Mouse (Mus musculus) stomach, embryonic 14.5 days (tissue): Measurements from ENCODE around the gene Mob3a. TPM values are rescaled to one million over a fixed set of nuclear protein-coding genes. Genes with fewer than 3 reads are reported as not detected.
"Not testable (repeated sequence)": the region's sequence is repeated elsewhere in the genome, so short reads cannot be mapped to it uniquely, and the experiment has no call there.

Experiments
- ATAC-seq: fragments of 200-750 bp; cut with Nextera tagmentation; 2 replicates; pipeline ENCODE4 v1.8.0; 2017; ENCODE audit warnings: low read depth, moderate TSS enrichment; ENCODE audit not compliant: insufficient number of reproducible peaks, insufficient read depth, low FRiP score
- H3K27ac ChIP-seq: fragments of 300-500 bp; sonication (generic); 2 replicates; pipeline ENCODE4 v1.5.1; 2014; ENCODE audit warnings: mild to moderate bottlenecking, low read length, moderate library complexity, mixed read lengths
- H3K27me3 ChIP-seq: fragments of 300-500 bp; sonication (generic); 2 replicates; pipeline ENCODE4 v1.6.1; 2014; ENCODE audit warnings: low read length, control low read depth, mixed read lengths; ENCODE audit not compliant: control insufficient read depth, insufficient read depth
- H3K36me3 ChIP-seq: fragments of 300-500 bp; sonication (generic); 2 replicates; pipeline ENCODE4 v1.6.1; 2014; ENCODE audit warnings: mild to moderate bottlenecking, control low read depth, low read length, moderate library complexity, mixed read lengths; ENCODE audit not compliant: control insufficient read depth, insufficient read depth
- H3K4me1 ChIP-seq: fragments of 300-500 bp; sonication (generic); 2 replicates; pipeline ENCODE4 v1.6.1; 2014; ENCODE audit warnings: low read length, control low read depth, mixed read lengths; ENCODE audit not compliant: control insufficient read depth, insufficient read depth
- H3K4me2 ChIP-seq: fragments of 300-500 bp; sonication (generic); replicated peaks from 2 replicates; pipeline ENCODE4 v1.6.1; 2014; ENCODE audit warnings: low read depth, low read length, control low read depth
- H3K4me3 ChIP-seq: fragments of 300-500 bp; sonication (generic); 2 replicates; pipeline ENCODE4 v1.5.1; 2014; ENCODE audit warnings: low read depth, low read length, control low read depth
- H3K9ac ChIP-seq: fragments of 300-500 bp; sonication (generic); replicated peaks from 2 replicates; pipeline ENCODE4 v1.6.1; 2014; ENCODE audit warnings: low read depth, mild to moderate bottlenecking, control low read depth, low read length, moderate library complexity, mixed read lengths
- H3K9me3 ChIP-seq: fragments of 300-500 bp; sonication (generic); 2 replicates; pipeline ENCODE4 v1.6.1; 2016; ENCODE audit warnings: low read depth, low read length, control low read depth; ENCODE audit not compliant: control insufficient read depth
- WGBS: fragments of 180-500 bp; shearing (Covaris S2); extraction: QIAGEN DNeasy Blood & Tissue Kit; methylation state at CpG from one replicate; pipeline ENCODE4 v1.1.7; 2014; 5-methylcytosine and 5-hydroxymethylcytosine counted together
- polyA plus RNA-seq: library from polyadenylated mRNA; unstranded; fragments of >200 nt; fragmentation: Nextera tagmentation; extraction: Ambion mirVana; gene quantifications from 2 replicates; pipeline ENCODE4 v1.2.1, GENCODE M21; 2014

Gene Mob3a
- polyA plus RNA-seq, 1 experiment from 2014 or later: 47.9 TPM

DNA sequence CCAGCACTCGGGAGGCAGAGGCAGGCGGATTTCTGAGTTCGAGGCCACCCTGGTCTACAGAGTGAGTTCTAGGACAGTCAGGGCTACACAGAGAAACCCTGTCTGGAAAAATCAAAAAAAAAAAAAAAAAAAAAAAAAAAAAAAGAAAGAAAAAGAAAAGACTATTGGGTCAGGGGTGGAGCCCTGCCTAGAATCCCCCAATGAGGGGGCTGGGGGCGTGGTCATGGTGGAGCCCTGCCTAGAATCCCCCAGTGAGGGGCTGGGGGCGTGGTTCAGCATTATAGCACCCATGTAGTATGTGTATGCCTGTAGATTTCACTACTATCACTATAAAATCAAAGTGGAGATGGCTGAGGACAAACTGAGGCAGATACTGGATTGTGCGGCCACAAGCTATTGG is 51.9 kb downstream of the Mob3a start:
- H3K27ac ChIP-seq, H3K27me3 ChIP-seq, H3K4me2 ChIP-seq, H3K4me3 ChIP-seq, ATAC-seq, H3K4me1 ChIP-seq, H3K9ac ChIP-seq, H3K9me3 ChIP-seq: not testable (repeated sequence)
- WGBS: 88% methylated on average over 6 of the region's 6 CpGs
- H3K36me3 ChIP-seq: peaks cover 21% of the 10 kb centered on the region

DNA sequence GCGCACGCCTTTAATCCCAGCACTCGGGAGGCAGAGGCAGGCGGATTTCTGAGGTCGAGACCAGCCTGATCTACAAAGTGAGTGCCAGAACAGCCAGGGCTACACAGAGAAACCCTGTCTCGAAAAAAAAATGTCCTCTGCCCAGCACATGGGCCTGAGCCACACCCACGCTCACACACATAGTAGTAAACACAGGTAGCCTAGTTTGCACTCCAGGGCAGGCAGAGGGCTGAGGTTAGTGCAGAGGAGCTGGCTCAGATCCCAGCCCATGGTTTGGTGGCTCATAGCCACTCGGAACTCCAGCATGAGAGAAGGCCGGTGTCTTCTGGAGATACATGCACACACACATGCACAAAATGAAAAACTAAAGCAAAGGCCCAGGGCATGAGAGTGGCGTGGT is 54.8 kb downstream of the Mob3a start:
- Histone ChIP-seq H3K4me1 (no peaks in the 10 kb centered on the region), H3K27ac (no peak overlapping the region), H3K4me3 (no peak overlapping the region), H3K4me2 (no peak overlapping the region), H3K36me3 (peaks cover 44% of the 10 kb centered on the region), H3K27me3 (no peaks in the 10 kb centered on the region), H3K9ac (no peak overlapping the region), H3K9me3 (no peaks in the 10 kb centered on the region)
- 91% methylated on average over 10 of the region's 10 CpGs for WGBS
- no peak for ATAC-seq

DNA sequence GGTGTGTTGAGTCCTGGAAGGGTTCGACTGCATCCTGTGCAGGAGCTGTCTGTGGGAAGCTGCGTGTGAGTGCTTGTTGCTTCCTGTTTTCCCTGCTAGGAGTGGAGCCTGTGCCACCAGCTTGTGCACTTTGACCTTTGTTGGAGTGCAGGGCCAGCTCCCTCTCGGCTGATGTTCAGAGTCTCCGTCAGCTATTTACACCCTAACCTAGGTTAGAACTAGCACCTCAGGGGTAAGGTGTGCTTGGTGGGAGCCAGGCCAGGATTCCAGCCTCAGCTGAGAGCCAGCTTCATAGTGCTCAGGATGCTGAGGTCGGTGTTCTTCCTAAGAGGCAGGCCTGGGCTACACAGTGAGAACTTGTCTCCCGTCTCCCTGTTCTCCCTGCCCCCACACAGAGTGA is 66.4 kb downstream of the Mob3a start:
- Histone ChIP-seq H3K36me3 (peaks cover 56% of the 10 kb centered on the region), H3K9ac (no peak overlapping the region), H3K27ac (no peak overlapping the region), H3K9me3 (no peaks in the 10 kb centered on the region), H3K4me2 (no peak overlapping the region), H3K4me3 (no peak overlapping the region), H3K27me3 (no peaks in the 10 kb centered on the region), H3K4me1 (no peaks in the 10 kb centered on the region)
- 73% methylated on average over 6 of the region's 6 CpGs for WGBS
- no peak for ATAC-seq

Other genes with a start within 250 kb of the Mob3a start
- gene Onecut3, start 207.1 kb downstream of the Mob3a start, polyA plus RNA-seq: 0.25 and 0.53 TPM in 2 replicates
- 0.11 and 0.25 TPM in 2 replicates for gene Atp8b3, start 162.9 kb downstream of the Mob3a start, polyA plus RNA-seq
- 22.9 and 24.3 TPM in 2 replicates for gene Rexo1, start 140.4 kb downstream of the Mob3a start, polyA plus RNA-seq
- gene Klf16, start 124.7 kb downstream of the Mob3a start, polyA plus RNA-seq: 8.1 and 8.4 TPM in 2 replicates
- gene Abhd17a, start 111.6 kb downstream of the Mob3a start, polyA plus RNA-seq: 89.7 and 104 TPM in 2 replicates
- 95.9 and 106 TPM in 2 replicates for gene Scamp4, start 99.1 kb downstream of the Mob3a start, polyA plus RNA-seq
- gene Adat3, start 99.1 kb downstream of the Mob3a start, polyA plus RNA-seq: 7.7 and 7.9 TPM in 2 replicates
- 1.5 and 2.3 TPM in 2 replicates for gene Gm49322, start 96.0 kb downstream of the Mob3a start, polyA plus RNA-seq
- gene Csnk1g2, start 79.1 kb downstream of the Mob3a start, polyA plus RNA-seq: 43.5 and 67.4 TPM in 2 replicates
- 46.3 and 64.2 TPM in 2 replicates for gene Btbd2, start 44.9 kb downstream of the Mob3a start, polyA plus RNA-seq
- 71.3 and 75.5 TPM in 2 replicates for gene Mknk2, start 23.9 kb downstream of the Mob3a start, polyA plus RNA-seq
- 16.7 and 18.4 TPM in 2 replicates for gene Izumo4, start 207 bp upstream of the Mob3a start, polyA plus RNA-seq
- 81.7 and 85.8 TPM in 2 replicates for gene Ap3d1, start 40.3 kb upstream of the Mob3a start, polyA plus RNA-seq
- gene Dot1l, start 53.2 kb upstream of the Mob3a start, polyA plus RNA-seq: 24.5 and 25.8 TPM in 2 replicates
- 77.7 and 81.8 TPM in 2 replicates for gene Sf3a2, start 96.2 kb upstream of the Mob3a start, polyA plus RNA-seq
- 110 and 116 TPM in 2 replicates for gene Plekhj1, start 96.6 kb upstream of the Mob3a start, polyA plus RNA-seq
- not detected in 2 replicates for gene Amh, start 103.3 kb upstream of the Mob3a start, polyA plus RNA-seq
- 0.45 and 1.4 TPM in 2 replicates for gene Jsrp1, start 111.5 kb upstream of the Mob3a start, polyA plus RNA-seq
- gene Oaz1, start 124.7 kb upstream of the Mob3a start, polyA plus RNA-seq: 1,724 and 1,898 TPM in 2 replicates
- 0.07 and 0.23 TPM in 2 replicates for gene Lingo3, start 142.1 kb upstream of the Mob3a start, polyA plus RNA-seq
- 321 and 361 TPM in 2 replicates for gene Lsm7, start 153.2 kb upstream of the Mob3a start, polyA plus RNA-seq
- 31.9 and 33.0 TPM in 2 replicates for gene Sppl2b, start 153.3 kb upstream of the Mob3a start, polyA plus RNA-seq
- gene Tmprss9, start 169.9 kb upstream of the Mob3a start, polyA plus RNA-seq: 0.07 TPM in 1 of 2 replicates, not detected in the other
- gene Timm13, start 199.0 kb upstream of the Mob3a start, polyA plus RNA-seq: 340 and 345 TPM in 2 replicates
- gene Lmnb2, start 216.3 kb upstream of the Mob3a start, polyA plus RNA-seq: 12.1 and 14.6 TPM in 2 replicates
- 16.1 and 20.7 TPM in 2 replicates for gene Gadd45b, start 228.1 kb upstream of the Mob3a start, polyA plus RNA-seq